Mouse (Mus musculus) limb, embryonic 15.5 days (tissue): Measurements from ENCODE around the gene Chid1. TPM values are rescaled to one million over a fixed set of nuclear protein-coding genes. Genes with fewer than 3 reads are reported as not detected.

Experiments
- ATAC-seq: fragments of 200-750 bp; cut with Nextera tagmentation; 2 replicates; pipeline ENCODE4 v1.8.0; 2017; ENCODE audit warnings: low read depth, moderate TSS enrichment; ENCODE audit not compliant: insufficient number of reproducible peaks, low FRiP score, low TSS enrichment
- H3K27ac ChIP-seq: fragments of 300-500 bp; sonication (generic); 2 replicates; pipeline ENCODE4 v1.5.1; 2015; ENCODE audit warnings: moderate library complexity, mild to moderate bottlenecking, inconsistent platforms
- H3K27me3 ChIP-seq: fragments of 300-500 bp; sonication (generic); 2 replicates; pipeline ENCODE4 v1.6.1; 2015; ENCODE audit warnings: inconsistent platforms
- H3K36me3 ChIP-seq: fragments of 300-500 bp; sonication (generic); 2 replicates; pipeline ENCODE4 v1.6.1; 2015; ENCODE audit warnings: inconsistent platforms
- H3K4me1 ChIP-seq: fragments of 300-500 bp; sonication (generic); 2 replicates; pipeline ENCODE4 v1.6.1; 2015; ENCODE audit warnings: inconsistent platforms
- H3K4me2 ChIP-seq: fragments of 300-500 bp; sonication (generic); 2 replicates; pipeline ENCODE4 v1.6.1; 2015; ENCODE audit warnings: mild to moderate bottlenecking, inconsistent platforms
- H3K4me3 ChIP-seq: fragments of 300-500 bp; sonication (generic); 2 replicates; pipeline ENCODE4 v1.5.1; 2015; ENCODE audit warnings: mild to moderate bottlenecking, inconsistent platforms
- H3K9ac ChIP-seq: fragments of 300-500 bp; sonication (generic); 2 replicates; pipeline ENCODE4 v1.6.1; 2015; ENCODE audit warnings: inconsistent platforms
- H3K9me3 ChIP-seq: fragments of 300-500 bp; sonication (generic); 2 replicates; pipeline ENCODE4 v1.6.1; 2016; ENCODE audit warnings: inconsistent platforms
- WGBS: fragments of 180-500 bp; shearing (Covaris S2); methylation state at CpG from one replicate; pipeline ENCODE4 v1.1.7; 2015; 5-methylcytosine and 5-hydroxymethylcytosine counted together
- polyA plus RNA-seq: library from polyadenylated mRNA; unstranded; fragments of >200 nt; fragmentation: Nextera tagmentation; extraction: Ambion mirVana; gene quantifications from 2 replicates; pipeline ENCODE4 v1.2.1, GENCODE M21; 2015

Chid1 gene
- polyA plus RNA-seq, 1 experiment from 2014 or later: 44.0 TPM

DNA sequence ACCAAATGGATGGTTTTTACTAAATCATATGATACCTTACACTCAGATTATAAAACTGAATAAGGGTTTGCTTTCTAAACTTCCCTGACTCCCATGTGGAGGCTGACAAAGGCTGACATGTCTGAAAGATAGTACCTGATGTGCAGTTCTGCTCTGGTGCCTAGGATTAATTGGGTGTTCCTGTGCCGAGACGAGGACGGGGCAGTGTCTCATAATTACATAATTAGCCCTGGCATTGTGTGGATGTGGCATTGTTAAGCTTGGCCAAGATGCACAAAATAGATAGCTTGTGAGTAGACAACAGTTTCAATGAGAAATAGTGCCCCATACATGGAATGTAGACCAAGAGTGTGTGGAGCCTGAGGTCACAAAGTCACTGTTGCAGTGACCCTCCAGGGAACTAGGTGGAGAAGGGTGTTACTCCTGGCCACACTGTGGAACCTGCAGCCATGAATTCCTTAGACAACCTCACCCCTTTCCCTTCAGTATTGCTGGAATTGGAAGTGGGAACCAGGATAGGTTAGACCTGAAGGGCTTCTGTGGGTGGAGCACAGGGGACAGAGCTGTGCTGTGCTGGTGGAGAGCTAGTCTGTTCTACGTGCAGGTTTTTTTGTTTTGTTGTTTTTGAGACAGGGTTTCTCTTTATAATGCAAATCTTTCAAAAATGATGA is 31.1 kb upstream of the Chid1 start:
- 71% methylated on average over 4 of the region's 4 CpGs for WGBS
- H3K4me1 ChIP-seq: peaks cover 12% of the 10 kb centered on the region
- H3K4me3 ChIP-seq: no peak overlapping the region
- ATAC-seq: no peak
- H3K4me2 ChIP-seq: no peak overlapping the region
- H3K36me3 ChIP-seq: no peaks in the 10 kb centered on the region
- no peak overlapping the region for H3K9ac ChIP-seq
- H3K27ac ChIP-seq: no peak overlapping the region
- no peaks in the 10 kb centered on the region for H3K9me3 ChIP-seq
- no peaks in the 10 kb centered on the region for H3K27me3 ChIP-seq

DNA sequence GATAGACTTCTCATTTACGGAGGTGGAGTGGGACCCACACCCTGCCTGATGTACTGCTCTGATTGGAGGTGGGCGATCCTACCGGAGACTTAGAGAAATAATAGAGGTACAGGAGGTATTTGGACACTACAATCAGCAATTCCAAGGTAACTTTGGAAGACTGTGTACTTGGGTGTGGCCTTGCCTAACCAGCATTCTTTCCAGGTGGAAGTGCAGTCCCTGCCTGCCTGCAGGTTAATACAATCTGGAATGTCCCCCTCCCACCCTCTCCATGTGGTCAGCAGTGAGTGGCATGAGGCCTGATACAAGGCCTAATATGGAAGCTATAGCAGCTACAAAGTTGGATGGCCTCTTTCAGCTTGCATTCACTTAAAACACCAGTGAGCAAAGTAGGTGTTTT is 30.3 kb upstream of the Chid1 start:
- H3K9me3 ChIP-seq: no peaks in the 10 kb centered on the region
- no peak overlapping the region for H3K9ac ChIP-seq
- peaks cover 19% of the 10 kb centered on the region for H3K4me1 ChIP-seq
- H3K27ac ChIP-seq: no peak overlapping the region
- WGBS: 93% methylated on average over 3 of the region's 3 CpGs
- no peaks in the 10 kb centered on the region for H3K27me3 ChIP-seq
- no peak overlapping the region for H3K4me3 ChIP-seq
- no peak overlapping the region for H3K4me2 ChIP-seq
- no peak for ATAC-seq
- 0 out of 2 replicates have a peak, but pooled peaks cover 5% of the 10 kb centered on the region for H3K36me3 ChIP-seq

DNA sequence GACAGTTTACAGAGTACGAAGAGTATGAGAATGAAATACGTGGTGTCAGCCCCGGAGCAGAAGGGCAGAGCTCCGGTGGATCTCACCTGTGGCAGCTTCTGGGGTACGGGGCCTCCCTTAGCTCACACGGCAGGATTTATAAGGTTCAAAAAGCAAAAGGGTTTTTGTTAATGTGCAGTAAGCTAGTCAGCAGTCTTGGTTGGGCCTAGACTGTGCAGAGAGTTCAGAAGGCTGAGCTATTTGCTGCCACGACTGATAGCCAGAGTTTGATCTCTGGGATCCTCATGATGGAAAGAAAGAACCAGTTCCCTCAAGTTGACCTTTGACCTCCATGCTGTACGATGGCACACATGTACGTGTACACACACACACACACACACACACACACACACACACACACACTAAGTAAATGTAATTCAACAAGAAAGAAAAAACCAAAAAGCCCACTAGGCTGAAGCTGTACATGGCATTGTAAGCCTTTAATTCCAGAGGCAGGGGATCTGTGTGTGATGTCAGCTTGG is 29.7 kb upstream of the Chid1 start:
- Histone ChIP-seq H3K27ac (no peak overlapping the region), H3K4me3 (no peak overlapping the region), H3K36me3 (0 out of 2 replicates have a peak, but pooled peaks cover 5% of the 10 kb centered on the region), H3K27me3 (no peaks in the 10 kb centered on the region), H3K4me2 (no peak overlapping the region), H3K9me3 (no peaks in the 10 kb centered on the region), H3K4me1 (peaks cover 25% of the 10 kb centered on the region), H3K9ac (no peak overlapping the region)
- no peak for ATAC-seq
- 82% methylated on average over 9 of the region's 9 CpGs for WGBS

DNA sequence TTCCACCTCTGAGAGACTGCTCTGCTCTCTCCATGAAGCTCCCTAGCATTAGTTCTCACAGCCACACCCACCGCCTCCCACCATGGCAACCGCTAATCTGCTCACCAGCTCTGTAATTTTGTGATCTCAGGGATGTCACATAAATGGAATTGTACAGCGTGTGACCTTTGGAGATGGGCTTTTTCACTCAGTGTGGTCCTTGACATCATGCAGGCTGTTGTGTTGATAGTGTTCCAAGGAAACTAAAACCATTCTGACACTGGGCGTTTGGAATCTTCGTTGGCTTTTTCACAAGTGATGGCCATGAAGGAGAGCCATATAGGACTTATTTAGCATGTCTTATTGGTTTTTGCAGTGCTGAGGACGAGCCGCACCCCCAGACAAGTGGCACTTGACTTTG is 26.9 kb upstream of the Chid1 start:
- H3K9me3 ChIP-seq: no peaks in the 10 kb centered on the region
- no peak overlapping the region for H3K4me2 ChIP-seq
- peaks cover 40% of the 10 kb centered on the region for H3K4me1 ChIP-seq
- no peak overlapping the region for H3K9ac ChIP-seq
- H3K27me3 ChIP-seq: no peaks in the 10 kb centered on the region
- ATAC-seq: no peak
- 85% methylated on average over 7 of the region's 7 CpGs for WGBS
- no peak overlapping the region for H3K4me3 ChIP-seq
- 0 out of 2 replicates have a peak, but pooled peaks cover 5% of the 10 kb centered on the region for H3K36me3 ChIP-seq
- no peak overlapping the region for H3K27ac ChIP-seq

DNA sequence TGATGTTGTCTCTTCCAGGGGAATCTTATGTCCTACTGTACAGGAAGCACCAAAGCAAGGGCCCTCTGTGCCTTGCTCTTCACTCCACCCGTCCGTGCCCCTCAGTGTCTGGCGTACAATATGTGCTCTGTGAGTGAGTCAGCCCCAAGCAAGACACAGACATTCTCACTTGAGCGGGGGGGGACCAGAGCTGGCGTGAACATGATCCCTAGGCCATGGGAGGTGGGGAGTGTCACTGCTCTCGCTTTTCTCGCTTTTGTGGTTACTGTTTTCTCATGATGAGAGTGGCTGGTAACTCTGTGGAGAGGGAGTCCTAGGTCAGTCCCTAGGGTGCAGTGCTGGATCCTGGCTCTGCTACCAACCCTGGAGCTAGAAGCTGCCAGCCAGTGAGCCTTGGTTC is 24.9 kb upstream of the Chid1 start:
- peaks cover 46% of the 10 kb centered on the region for H3K4me1 ChIP-seq
- WGBS: 58% methylated on average over 7 of the region's 7 CpGs
- no peak for ATAC-seq
- no peak overlapping the region for H3K27ac ChIP-seq
- no peaks in the 10 kb centered on the region for H3K27me3 ChIP-seq
- H3K9ac ChIP-seq: no peak overlapping the region
- no peak overlapping the region for H3K4me2 ChIP-seq
- H3K4me3 ChIP-seq: no peak overlapping the region
- H3K9me3 ChIP-seq: no peaks in the 10 kb centered on the region
- H3K36me3 ChIP-seq: 0 out of 2 replicates have a peak, but pooled peaks cover 5% of the 10 kb centered on the region

DNA sequence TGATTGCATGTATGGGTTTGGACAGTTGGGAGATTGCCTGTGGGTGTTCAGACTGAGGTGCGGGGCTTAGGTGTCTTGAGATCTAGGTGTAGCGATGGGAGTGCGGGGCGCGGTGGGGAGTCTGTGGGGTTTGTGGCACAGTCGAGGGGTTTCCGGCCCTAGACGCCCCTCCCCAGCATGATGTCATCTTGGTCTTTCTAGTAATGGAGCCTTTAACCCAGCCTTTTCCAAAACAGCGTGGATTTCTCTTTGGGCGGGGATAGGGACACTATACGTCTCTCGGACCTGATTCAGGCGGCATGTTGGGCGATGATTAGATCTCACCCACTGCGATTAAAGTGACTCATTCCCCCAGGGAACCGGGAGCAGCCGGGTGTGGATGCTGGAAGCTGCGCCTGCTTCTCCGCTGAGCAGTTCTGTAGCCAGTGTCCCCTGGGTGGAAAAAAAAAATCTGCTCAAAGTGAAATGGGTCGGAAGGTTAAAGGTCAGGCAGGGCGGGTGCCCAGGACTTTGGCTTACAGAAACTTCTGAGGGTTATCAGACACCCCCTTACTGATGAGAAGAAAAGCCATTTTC is 23.3 kb upstream of the Chid1 start:
- H3K27me3 ChIP-seq: no peaks in the 10 kb centered on the region
- H3K36me3 ChIP-seq: 0 out of 2 replicates have a peak, but pooled peaks cover 5% of the 10 kb centered on the region
- peak overlapping the region; percentile 100 for H3K9ac ChIP-seq
- H3K4me3 ChIP-seq: peak overlapping the region; percentile 97
- peak overlapping the region; percentile 88 for H3K4me2 ChIP-seq
- peak; percentile 28 for ATAC-seq
- WGBS: 1% methylated on average over 21 of the region's 21 CpGs
- H3K9me3 ChIP-seq: no peaks in the 10 kb centered on the region
- peak overlapping the region; percentile 90 for H3K27ac ChIP-seq
- H3K4me1 ChIP-seq: peaks cover 35% of the 10 kb centered on the region

DNA sequence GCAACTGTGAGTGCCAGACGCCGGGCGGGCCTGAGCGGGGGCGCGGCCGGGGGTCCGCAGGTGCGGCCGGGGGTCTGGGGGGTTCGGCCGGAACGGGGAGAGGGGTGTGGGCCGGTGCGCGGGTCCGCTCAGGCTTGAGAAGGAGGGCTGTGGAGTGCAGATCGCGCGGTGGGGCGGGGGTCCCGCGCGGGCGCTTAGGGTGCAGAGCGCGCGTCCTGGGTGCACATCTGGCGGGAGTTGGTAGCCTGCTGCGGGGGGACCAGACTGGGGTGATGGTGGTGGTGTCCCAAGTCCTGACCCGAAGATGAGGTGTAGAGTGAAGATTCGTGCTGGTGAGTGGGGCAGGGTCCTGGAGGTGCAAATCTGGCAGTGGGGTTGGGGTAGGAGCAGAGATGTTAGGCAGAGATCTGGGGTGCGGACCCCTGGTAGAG is 22.8 kb upstream of the Chid1 start:
- WGBS: under 1% methylated on average over 33 of the region's 33 CpGs
- Histone ChIP-seq H3K4me2 (peak overlapping the region; percentile 88), H3K9me3 (no peaks in the 10 kb centered on the region), H3K4me1 (peaks cover 34% of the 10 kb centered on the region), H3K36me3 (0 out of 2 replicates have a peak, but pooled peaks cover 5% of the 10 kb centered on the region), H3K4me3 (peak overlapping the region; percentile 97), H3K27me3 (no peaks in the 10 kb centered on the region), H3K9ac (peak overlapping the region; percentile 100), H3K27ac (peak overlapping the region; percentile 90)
- ATAC-seq: peak; percentile 33

DNA sequence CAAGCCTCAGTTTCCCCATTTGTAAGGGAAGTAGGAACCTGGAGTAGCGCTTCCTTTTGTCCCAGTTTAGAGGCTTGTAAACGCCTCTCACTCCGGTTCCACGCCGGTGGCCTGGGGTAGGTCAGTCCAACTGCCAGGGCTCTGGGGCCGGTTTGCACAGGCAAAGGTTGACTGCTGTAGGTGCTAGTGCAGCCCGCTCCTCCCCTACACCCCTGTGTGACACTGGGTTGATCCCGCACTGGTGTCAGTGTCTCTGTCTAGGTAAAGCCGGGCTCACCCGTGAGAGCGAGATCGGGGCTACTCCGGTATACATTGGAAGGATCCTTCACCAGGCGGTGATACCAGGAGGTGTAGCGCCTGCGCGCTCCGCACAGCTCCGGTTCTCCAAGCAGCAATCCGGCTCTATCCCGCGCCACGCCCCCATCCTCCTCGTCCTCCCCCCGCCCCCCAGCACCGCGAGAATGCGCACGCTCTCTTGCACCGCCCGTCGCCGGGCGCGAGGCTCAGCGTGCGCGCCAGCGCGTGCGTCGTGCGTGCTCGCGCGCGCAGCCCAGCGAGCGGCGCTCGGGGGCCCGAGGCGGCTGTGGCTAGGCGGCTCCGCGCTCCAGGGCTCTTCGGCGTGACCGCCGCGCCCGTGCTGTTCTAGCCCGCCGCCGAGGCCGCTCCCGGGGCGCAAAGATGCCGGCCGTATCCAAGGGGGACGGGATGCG is 22.2 kb upstream of the Chid1 start, which contains the start of gene Ap2a2:
Gene Ap2a2 (plus strand): TSS at position 492 of the 710 bp plus-strand sequence.
- Histone ChIP-seq H3K27ac (peak within 1 kb of the TSS; percentile 90), H3K4me2 (peak within 1 kb of the TSS; percentile 88), H3K9me3 (no peaks in the 10 kb centered on the region), H3K4me1 (peaks cover 34% of the 10 kb centered on the region), H3K36me3 (0 out of 2 replicates have a peak, but pooled peaks cover 5% of the 10 kb centered on the region), H3K9ac (peak within 1 kb of the TSS; percentile 100), H3K4me3 (peak within 1 kb of the TSS; percentile 97), H3K27me3 (no peaks in the 10 kb centered on the region)
- WGBS: under 1% methylated on average over 67 of the region's 72 CpGs
- ATAC-seq: peak; percentile 96

DNA sequence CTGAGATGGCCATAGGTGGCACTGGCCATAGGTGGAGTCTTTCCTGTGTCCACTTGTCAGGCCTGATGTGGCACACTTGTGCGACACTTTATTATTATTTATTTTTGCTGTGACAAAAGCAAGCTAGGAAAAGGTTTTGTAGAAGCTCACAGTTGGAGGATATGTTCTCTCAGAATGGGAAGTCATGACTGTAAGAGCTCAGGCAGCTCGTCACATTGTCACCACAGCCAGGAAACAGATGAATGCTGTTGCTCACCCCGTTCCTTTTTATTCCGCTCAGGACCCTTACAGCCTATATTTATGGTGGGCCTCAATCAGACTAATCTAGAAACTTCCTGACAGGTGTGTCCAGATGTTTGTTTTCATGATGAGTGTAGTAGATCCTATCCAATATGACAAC is 20.8 kb upstream of the Chid1 start:
- 80% methylated on average over 4 of the region's 4 CpGs for WGBS
- H3K9ac ChIP-seq: no peak overlapping the region
- no peak for ATAC-seq
- no peak overlapping the region for H3K27ac ChIP-seq
- H3K4me2 ChIP-seq: no peak overlapping the region
- peaks cover 31% of the 10 kb centered on the region for H3K4me1 ChIP-seq
- 0 out of 2 replicates have a peak, but pooled peaks cover 3% of the 10 kb centered on the region for H3K36me3 ChIP-seq
- H3K4me3 ChIP-seq: no peak overlapping the region
- H3K27me3 ChIP-seq: no peaks in the 10 kb centered on the region
- no peaks in the 10 kb centered on the region for H3K9me3 ChIP-seq

DNA sequence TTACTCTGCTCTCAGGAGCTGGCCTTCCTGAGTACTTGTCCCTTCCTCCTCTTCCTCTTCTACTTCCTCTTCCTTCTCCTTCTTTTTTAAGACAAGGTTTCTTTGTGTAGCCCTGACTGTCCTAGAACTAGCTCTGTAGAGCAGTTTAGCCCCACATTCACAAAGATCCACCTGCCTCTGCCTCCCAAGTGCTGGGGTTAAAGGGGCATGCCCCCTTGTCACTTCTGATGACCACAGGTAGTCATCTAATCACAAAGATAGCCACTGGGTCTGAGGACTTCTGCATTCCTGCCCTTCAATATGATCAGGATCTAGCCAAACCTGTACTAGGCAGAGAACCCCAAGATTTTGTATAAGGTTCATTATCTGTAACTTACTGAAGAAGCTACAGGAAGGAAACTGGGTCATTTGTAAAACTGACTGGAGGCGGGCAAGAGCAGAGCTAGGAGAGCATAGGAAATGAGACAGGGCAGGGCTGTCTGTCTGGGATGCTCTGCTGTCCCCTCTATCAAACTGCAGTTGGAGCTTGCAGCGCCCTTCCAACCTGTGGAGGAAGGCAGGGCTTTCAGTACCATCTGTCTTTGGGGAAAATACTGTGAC is 20.2 kb upstream of the Chid1 start:
- Histone ChIP-seq H3K36me3 (no peaks in the 10 kb centered on the region), H3K27ac (no peak overlapping the region), H3K4me1 (peaks cover 25% of the 10 kb centered on the region), H3K9ac (no peak overlapping the region), H3K4me3 (no peak overlapping the region), H3K4me2 (no peak overlapping the region), H3K27me3 (no peaks in the 10 kb centered on the region), H3K9me3 (no peaks in the 10 kb centered on the region)
- no peak for ATAC-seq
- WGBS: 70% methylated on average over 2 of the region's 2 CpGs

DNA sequence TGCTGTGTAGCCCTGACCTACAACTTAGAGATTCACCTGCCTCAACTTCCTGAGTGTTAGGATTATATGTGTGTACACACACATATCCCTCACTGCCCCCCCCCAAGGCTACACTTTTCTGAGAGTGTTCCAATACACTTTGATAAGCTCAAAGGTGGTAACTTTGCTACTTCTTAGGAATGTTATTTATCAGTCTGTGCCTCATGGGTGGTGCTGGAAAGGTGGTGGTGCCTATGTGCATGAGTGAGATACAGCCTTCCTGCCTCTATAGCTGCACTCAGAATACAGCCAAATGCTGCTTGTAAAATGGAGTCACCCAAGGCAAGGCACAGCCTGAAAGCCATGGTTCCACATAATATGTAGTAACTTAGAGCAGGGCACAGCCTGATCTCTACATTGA is 19.3 kb upstream of the Chid1 start:
- Histone ChIP-seq H3K4me3 (no peak overlapping the region), H3K9me3 (no peaks in the 10 kb centered on the region), H3K36me3 (no peaks in the 10 kb centered on the region), H3K4me1 (peaks cover 17% of the 10 kb centered on the region), H3K27ac (no peak overlapping the region), H3K9ac (no peak overlapping the region), H3K27me3 (no peaks in the 10 kb centered on the region), H3K4me2 (no peak overlapping the region)
- ATAC-seq: no peak
